Mouse (Mus musculus) stomach, embryonic 15.5 days (tissue): Measurements from ENCODE around the gene Arl2. TPM values are rescaled to one million over a fixed set of nuclear protein-coding genes. Genes with fewer than 3 reads are reported as not detected.

Experiments used
- ATAC-seq: fragments of 200-750 bp; cut with Nextera tagmentation; 2 replicates; pipeline ENCODE4 v1.8.0; 2017; ENCODE audit warnings: low read depth, moderate number of reproducible peaks, moderate TSS enrichment; ENCODE audit not compliant: insufficient read depth, low FRiP score
- H3K27ac ChIP-seq: fragments of 300-500 bp; sonication (generic); 2 replicates; pipeline ENCODE4 v1.5.1; 2015; ENCODE audit warnings: mild to moderate bottlenecking, inconsistent platforms
- H3K27me3 ChIP-seq: fragments of 300-500 bp; sonication (generic); replicated peaks from 2 replicates; pipeline ENCODE4 v1.6.1; 2015; ENCODE audit warnings: inconsistent platforms
- H3K36me3 ChIP-seq: fragments of 300-500 bp; sonication (generic); 2 replicates; pipeline ENCODE4 v1.6.1; 2015; ENCODE audit warnings: inconsistent platforms
- H3K4me1 ChIP-seq: fragments of 300-500 bp; sonication (generic); 2 replicates; pipeline ENCODE4 v1.6.1; 2015; ENCODE audit warnings: inconsistent platforms
- H3K4me2 ChIP-seq: fragments of 300-500 bp; sonication (generic); 2 replicates; pipeline ENCODE4 v1.6.1; 2015; ENCODE audit warnings: mild to moderate bottlenecking, inconsistent platforms
- H3K4me3 ChIP-seq: fragments of 300-500 bp; sonication (generic); replicated peaks from 2 replicates; pipeline ENCODE4 v1.5.1; 2015; ENCODE audit warnings: inconsistent platforms
- H3K9ac ChIP-seq: fragments of 300-500 bp; sonication (generic); 2 replicates; pipeline ENCODE4 v1.6.1; 2015; ENCODE audit warnings: inconsistent platforms
- H3K9me3 ChIP-seq: fragments of 300-500 bp; sonication (generic); 2 replicates; pipeline ENCODE4 v1.6.1; 2016; ENCODE audit warnings: inconsistent platforms
- WGBS: fragments of 180-500 bp; shearing (Covaris S2); methylation state at CpG from one replicate; pipeline ENCODE4 v1.1.7; 2015; 5-methylcytosine and 5-hydroxymethylcytosine counted together
- polyA plus RNA-seq: library from polyadenylated mRNA; unstranded; fragments of >200 nt; fragmentation: Nextera tagmentation; extraction: Ambion mirVana; gene quantifications from 2 replicates; pipeline ENCODE4 v1.2.1, GENCODE M21; 2015

Gene Arl2
- polyA plus RNA-seq, 1 experiment from 2014 or later, result 102 TPM

GRCm38 (mm10) chr19:6097847-6098246, 43.5 kb downstream of the Arl2 start:
- no peak overlapping the region for H3K4me3 ChIP-seq
- no peak overlapping the region for H3K27ac ChIP-seq
- 88% methylated on average over 3 of the region's 3 CpGs for WGBS
- no peak overlapping the region for H3K9ac ChIP-seq
- no peaks in the 10 kb centered on the region for H3K27me3 ChIP-seq
- no peak for ATAC-seq
- H3K9me3 ChIP-seq, result no peaks in the 10 kb centered on the region
- no peak overlapping the region for H3K4me2 ChIP-seq
- H3K4me1 ChIP-seq, result no peaks in the 10 kb centered on the region
- 0 out of 2 replicates have a peak, but pooled peaks cover 8% of the 10 kb centered on the region for H3K36me3 ChIP-seq

GRCm38 (mm10) chr19:6094119-6094518, 47.2 kb downstream of the Arl2 start, which contains the start of gene AC131692.1:
AC131692.1 (plus strand) TSS chr19:6094419.
- H3K36me3 ChIP-seq, result peaks cover 25% of the 10 kb centered on the region; the same call in 1 of the 2 replicates
- no peak within 1 kb of the TSS for H3K9ac ChIP-seq
- H3K4me3 ChIP-seq, result no peak within 1 kb of the TSS
- H3K9me3 ChIP-seq, result no peaks in the 10 kb centered on the region
- no peak for ATAC-seq
- H3K27me3 ChIP-seq, result no peaks in the 10 kb centered on the region
- no peak within 1 kb of the TSS for H3K27ac ChIP-seq
- no peaks in the 10 kb centered on the region for H3K4me1 ChIP-seq
- 87% methylated on average over 7 of the region's 7 CpGs for WGBS
- no peak within 1 kb of the TSS for H3K4me2 ChIP-seq

- H3K9ac ChIP-seq, result no peak overlapping the region
- peaks cover 17% of the 10 kb centered on the region; the same call in 1 of the 2 replicates for H3K36me3 ChIP-seq
- H3K4me2 ChIP-seq, result no peak overlapping the region
- no peak overlapping the region for H3K27ac ChIP-seq
- no peak overlapping the region for H3K4me3 ChIP-seq
- no peaks in the 10 kb centered on the region for H3K27me3 ChIP-seq
- WGBS, result 91% methylated on average over 13 of the region's 13 CpGs
- no peaks in the 10 kb centered on the region for H3K9me3 ChIP-seq
- ATAC-seq, result no peak
- peaks cover 10% of the 10 kb centered on the region for H3K4me1 ChIP-seq
Measured at GRCm38 (mm10) chr19:6088841-6089240, 52.5 kb downstream of the Arl2 start.

GRCm38 (mm10) chr19:6085417-6085879, 55.9 kb downstream of the Arl2 start:
- Histone ChIP-seq H3K9ac (peak overlapping the region; percentile 40; the same call in 1 of the 2 replicates), H3K27me3 (no peaks in the 10 kb centered on the region), H3K4me2 (peak overlapping the region; percentile 78), H3K9me3 (no peaks in the 10 kb centered on the region), H3K36me3 (peaks cover 17% of the 10 kb centered on the region), H3K27ac (peak overlapping the region; percentile 77), H3K4me1 (peaks cover 16% of the 10 kb centered on the region), H3K4me3 (peak overlapping the region; percentile 72)
- peak; percentile 69 for ATAC-seq
- WGBS, result 0% methylated on average over 17 of the region's 17 CpGs

GRCm38 (mm10) chr19:6084478-6085248, 56.7 kb downstream of the Arl2 start, which contains the start of the genes Zfpl1 and Cdca5:
Zfpl1 (minus strand) TSS chr19:6084956.
Cdca5 (plus strand) TSS chr19:6084983.
- H3K4me1 ChIP-seq, result peaks cover 16% of the 10 kb centered on the region
- H3K27me3 ChIP-seq, result no peaks in the 10 kb centered on the region
- H3K9ac ChIP-seq, result peak within 1 kb of the TSS; percentile 60
- no peaks in the 10 kb centered on the region for H3K9me3 ChIP-seq
- H3K36me3 ChIP-seq, result peaks cover 20% of the 10 kb centered on the region
- ATAC-seq, result peak; percentile 88
- WGBS, result under 1% methylated on average over 58 of the region's 58 CpGs
- H3K27ac ChIP-seq, result peak within 1 kb of the TSS; percentile 77
- peak within 1 kb of the TSS; percentile 72 for H3K4me3 ChIP-seq
- H3K4me2 ChIP-seq, result peak within 1 kb of the TSS; percentile 82

Other genes starting within 250 kb of the Arl2 start
- gene Tigd3, start 247.4 kb downstream of the Arl2 start, polyA plus RNA-seq, result 2.3 and 2.4 TPM in 2 replicates
- gene Dpf2, start 228.5 kb downstream of the Arl2 start, polyA plus RNA-seq, result 98.7 and 118 TPM in 2 replicates
- gene Cdc42ep2, start 216.7 kb downstream of the Arl2 start, polyA plus RNA-seq, result 9.6 and 11.0 TPM in 2 replicates
- 60.9 and 64.2 TPM in 2 replicates for gene Pola2, start 177.3 kb downstream of the Arl2 start, polyA plus RNA-seq
- gene Slc22a20, start 155.4 kb downstream of the Arl2 start, polyA plus RNA-seq, result not detected in 2 replicates
- 15.2 and 16.4 TPM in 2 replicates for gene Capn1, start 125.7 kb downstream of the Arl2 start, polyA plus RNA-seq
- gene Syvn1, start 95.0 kb downstream of the Arl2 start, polyA plus RNA-seq, result 26.7 and 31.7 TPM in 2 replicates
- gene Mrpl49, start 83.8 kb downstream of the Arl2 start, polyA plus RNA-seq, result 68.0 and 70.4 TPM in 2 replicates
- gene Fau, start 83.7 kb downstream of the Arl2 start, polyA plus RNA-seq, result 625 and 772 TPM in 2 replicates
- gene Znhit2, start 80.4 kb downstream of the Arl2 start, polyA plus RNA-seq, result 34.6 and 36.6 TPM in 2 replicates
- 27.7 and 30.0 TPM in 2 replicates for gene Tm7sf2, start 73.2 kb downstream of the Arl2 start, polyA plus RNA-seq
- 69.1 and 70.0 TPM in 2 replicates for gene Vps51, start 64.3 kb downstream of the Arl2 start, polyA plus RNA-seq
- not detected in 2 replicates for gene Tmem262, start 61.5 kb downstream of the Arl2 start, polyA plus RNA-seq
- gene Gm28374, start 59.3 kb downstream of the Arl2 start, polyA plus RNA-seq, result 2.0 and 2.3 TPM in 2 replicates
- 61.5 and 69.8 TPM in 2 replicates for gene Zfpl1, start 56.6 kb downstream of the Arl2 start, polyA plus RNA-seq
- 29.9 and 32.7 TPM in 2 replicates for gene Cdca5, start 56.6 kb downstream of the Arl2 start, polyA plus RNA-seq
- 0.28 TPM in 1 of 2 replicates, not detected in the other for gene AC131692.1, start 47.1 kb downstream of the Arl2 start, polyA plus RNA-seq
- 3.0 and 5.9 TPM in 2 replicates for gene Naaladl1, start 35.8 kb downstream of the Arl2 start, polyA plus RNA-seq
- gene Sac3d1, start 22.9 kb downstream of the Arl2 start, polyA plus RNA-seq, result 40.7 and 46.1 TPM in 2 replicates
- gene Snx15, start 13.2 kb downstream of the Arl2 start, polyA plus RNA-seq, result 29.2 and 29.9 TPM in 2 replicates
- 0.34 and 0.55 TPM in 2 replicates for gene Batf2, start 565 bp downstream of the Arl2 start, polyA plus RNA-seq
- not detected in 2 replicates for gene Majin, start 42.8 kb upstream of the Arl2 start, polyA plus RNA-seq
- 0.62 TPM in 2 replicates for gene Gpha2, start 84.8 kb upstream of the Arl2 start, polyA plus RNA-seq
- 20.5 and 23.7 TPM in 2 replicates for gene Ppp2r5b, start 94.3 kb upstream of the Arl2 start, polyA plus RNA-seq
- 7.6 and 10.6 TPM in 2 replicates for gene Atg2a, start 100.1 kb upstream of the Arl2 start, polyA plus RNA-seq
- gene Ehd1, start 135.2 kb upstream of the Arl2 start, polyA plus RNA-seq, result 67.3 and 73.4 TPM in 2 replicates
- 1.3 and 1.5 TPM in 2 replicates for gene Cdc42bpg, start 164.9 kb upstream of the Arl2 start, polyA plus RNA-seq
- 70.2 and 74.3 TPM in 2 replicates for gene Men1, start 193.4 kb upstream of the Arl2 start, polyA plus RNA-seq
- gene Map4k2, start 199.6 kb upstream of the Arl2 start, polyA plus RNA-seq, result 11.4 and 13.8 TPM in 2 replicates
- gene Sf1, start 222.1 kb upstream of the Arl2 start, polyA plus RNA-seq, result 104 and 127 TPM in 2 replicates
- gene Pygm, start 242.9 kb upstream of the Arl2 start, polyA plus RNA-seq, result 10.3 and 12.8 TPM in 2 replicates